Mouse (Mus musculus) 3134 (cell line): ENCODE measurements around the gene Ppef2.

ENCODE experiments used
- DNase-seq: peaks from one replicate; pipeline ENCODE4 v3.0.0-alpha.2; 2011; ENCODE audit warnings: low spot score; ENCODE audit not compliant: insufficient read length; ENCODE audit errors: extremely low read depth

Ppef2 gene

DNA sequence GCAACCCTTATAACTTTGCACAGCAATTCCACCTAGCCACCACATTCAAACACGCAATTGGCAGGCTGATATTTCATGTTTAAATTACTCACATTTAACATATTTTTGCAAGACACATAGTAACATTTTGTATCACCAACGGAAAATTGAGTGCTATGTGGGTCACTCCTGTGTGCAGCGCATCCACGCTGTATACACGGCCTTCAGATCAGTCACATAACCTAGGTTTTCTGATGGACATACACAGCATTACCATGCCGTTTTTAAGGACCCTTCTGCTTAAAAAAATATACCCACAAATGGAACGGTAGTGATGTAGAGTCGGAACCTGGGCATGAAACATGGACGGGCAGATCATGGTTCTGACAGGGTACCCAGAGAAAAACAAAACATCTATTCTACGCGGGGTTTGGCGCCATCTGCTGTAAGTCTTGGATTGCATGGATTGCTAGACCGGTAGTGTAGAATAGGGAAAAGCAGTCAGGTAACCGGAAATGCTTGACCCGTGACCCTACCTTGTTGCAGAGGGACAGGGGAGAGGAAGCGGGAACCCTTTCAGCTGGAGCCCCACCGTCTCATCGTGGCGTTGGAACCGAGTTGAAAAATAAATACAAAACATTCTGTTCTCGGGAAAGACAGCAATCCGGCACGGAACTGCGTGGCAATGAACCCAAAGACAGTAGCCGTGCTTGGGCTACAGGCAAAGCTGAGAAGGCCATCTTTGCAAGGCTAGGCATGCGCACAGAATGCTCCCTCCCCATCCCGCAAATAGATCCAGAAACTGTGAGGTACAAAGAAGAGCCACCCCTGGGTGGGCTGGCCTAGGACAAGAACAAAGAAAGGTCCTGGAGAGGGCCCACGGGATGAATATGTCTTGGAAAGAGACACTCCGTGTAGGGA, 16.5 kb downstream of the Ppef2 start:
- peak; percentile 26 for DNase-seq

- DNase-seq: no peak
Measured at GRCm38 (mm10) chr5:92234939-92235557, 21.0 kb downstream of the Ppef2 start.

GRCm38 (mm10) chr5:92233366-92233765, 22.7 kb downstream of the Ppef2 start:
- DNase-seq: no peak

DNA sequence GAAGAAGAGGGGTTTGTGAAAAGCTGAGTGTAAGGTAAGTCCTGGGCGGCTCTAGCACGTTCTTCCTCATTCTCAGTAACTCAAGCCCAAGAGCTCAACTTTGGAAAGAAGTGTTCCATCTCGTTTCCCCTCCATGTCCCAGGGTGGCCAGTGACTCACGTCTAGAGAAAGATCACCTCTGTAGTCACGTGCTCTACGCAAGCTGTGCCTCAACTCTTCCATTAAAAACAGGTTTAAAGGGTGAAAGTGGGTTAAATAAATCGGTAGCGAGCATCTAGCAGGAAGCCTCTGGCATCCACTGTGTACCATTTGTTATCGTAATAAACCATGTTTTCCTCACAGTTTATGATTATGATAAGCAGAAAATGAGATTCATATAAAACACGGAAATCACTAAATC, 24.2 kb downstream of the Ppef2 start:
- DNase-seq: no peak

DNA sequence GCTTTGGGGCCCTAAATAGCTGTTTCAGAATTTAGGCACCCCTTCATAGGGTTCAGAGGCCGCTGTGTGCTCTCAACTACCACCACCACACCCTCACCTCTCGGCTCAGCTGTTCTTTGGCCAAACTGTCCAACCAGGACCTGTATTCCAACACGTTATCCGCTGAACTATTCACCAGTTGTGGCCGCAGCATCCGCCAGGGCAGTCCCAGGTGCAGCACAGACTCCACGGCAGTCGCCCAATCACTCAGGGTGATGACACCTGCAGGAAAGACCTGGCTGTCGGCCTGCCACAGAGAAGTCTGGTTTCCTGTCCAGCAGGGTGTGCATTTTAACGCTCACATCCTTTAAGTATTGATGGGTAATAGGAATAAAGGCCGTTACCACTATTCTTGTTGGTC, 25.8 kb downstream of the Ppef2 start:
- no peak for DNase-seq

DNA sequence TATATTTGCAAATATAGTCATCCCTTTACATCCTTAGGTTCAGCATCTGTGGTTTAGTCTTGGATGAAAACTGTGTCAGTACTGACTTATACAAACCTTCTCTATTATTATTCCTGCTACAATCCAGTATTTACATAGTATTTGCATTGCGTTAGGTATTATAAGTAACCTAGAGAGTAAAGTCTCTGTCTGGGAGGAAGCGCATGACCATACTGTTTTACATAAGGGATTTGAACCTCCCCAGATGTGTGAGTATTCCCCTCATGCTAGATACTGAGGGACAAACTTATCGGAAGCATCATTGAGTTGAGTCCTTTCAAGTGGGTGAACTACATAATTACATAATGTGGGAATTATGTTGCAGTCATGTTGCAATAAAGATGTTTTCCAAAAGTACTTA, 26.6 kb downstream of the Ppef2 start:
- DNase-seq: no peak

DNA sequence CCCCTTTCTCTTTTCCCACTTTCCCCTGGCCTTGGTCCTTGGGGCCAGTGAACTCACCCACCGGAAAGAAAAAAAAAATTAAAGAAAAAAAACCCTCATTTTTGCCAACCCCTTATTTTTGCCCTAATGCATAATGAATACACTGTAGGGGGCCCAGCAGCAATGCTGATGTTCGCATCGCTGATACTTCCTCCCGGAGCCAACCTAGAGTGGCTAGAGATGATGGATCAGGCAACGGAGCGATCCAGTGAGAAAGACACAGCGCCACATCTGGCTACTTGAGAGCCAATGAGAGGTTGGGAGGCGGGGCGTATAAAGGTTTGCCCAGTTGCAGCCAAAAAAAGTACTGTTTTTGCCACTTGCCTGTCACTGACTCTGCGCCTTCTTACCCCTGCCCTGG, 27.3 kb downstream of the Ppef2 start:
- DNase-seq: no peak

DNA sequence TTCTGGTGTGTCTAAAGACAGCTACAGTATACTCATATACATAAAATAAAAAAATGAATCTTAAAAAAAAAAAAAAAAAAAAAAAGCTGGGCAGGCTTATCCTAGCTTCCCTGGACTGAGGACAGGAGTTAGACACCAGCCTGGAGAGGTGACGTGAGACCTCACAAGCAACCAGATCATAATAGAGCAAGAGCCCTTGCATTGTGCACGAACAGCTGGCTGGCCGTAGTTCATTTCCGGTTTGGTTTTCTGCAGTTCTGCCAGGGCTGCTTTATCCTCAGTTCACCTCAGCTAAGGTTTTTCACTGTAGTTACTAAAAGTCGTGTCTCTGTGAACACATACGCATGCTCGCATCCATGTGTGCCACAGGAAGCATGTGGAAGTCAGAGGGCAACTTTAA, 28.3 kb downstream of the Ppef2 start:
- no peak for DNase-seq

- DNase-seq: peak; percentile 71
Measured at GRCm38 (mm10) chr5:92220287-92220902, 35.7 kb downstream of the Ppef2 start.

- peak; percentile 53 for DNase-seq
Measured at GRCm38 (mm10) chr5:92219826-92220225, 36.3 kb downstream of the Ppef2 start.

- DNase-seq: no peak
Measured at GRCm38 (mm10) chr5:92218915-92219793, 36.9 kb downstream of the Ppef2 start.

GRCm38 (mm10) chr5:92215308-92215707, 40.8 kb downstream of the Ppef2 start, which contains the start of gene U90926:
Gene U90926 (minus strand): TSS chr5:92215408.
- DNase-seq: no peak

- no peak for DNase-seq
Measured at GRCm38 (mm10) chr5:92212231-92212630, 43.8 kb downstream of the Ppef2 start.

- no peak for DNase-seq
Measured at GRCm38 (mm10) chr5:92210205-92210604, 45.9 kb downstream of the Ppef2 start.

DNA sequence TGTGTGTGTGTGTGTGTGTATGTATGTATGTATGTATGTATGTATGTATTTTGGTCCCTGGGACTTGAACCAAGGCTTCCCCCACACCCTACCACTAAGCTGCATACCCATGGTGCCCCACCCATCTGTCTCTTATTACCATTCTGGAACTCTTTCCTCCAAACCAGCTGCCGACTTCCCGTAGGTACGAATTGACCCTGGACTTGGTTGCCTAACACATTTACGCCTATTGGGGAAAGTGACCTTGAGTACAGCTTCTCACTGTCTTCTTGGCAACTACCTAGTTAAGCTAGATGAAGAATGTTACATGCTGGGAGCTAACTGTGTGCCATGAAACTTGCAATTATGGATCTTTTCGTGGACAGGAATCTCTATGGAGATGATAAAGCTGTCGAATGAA, 50.0 kb downstream of the Ppef2 start:
- DNase-seq: no peak

DNA sequence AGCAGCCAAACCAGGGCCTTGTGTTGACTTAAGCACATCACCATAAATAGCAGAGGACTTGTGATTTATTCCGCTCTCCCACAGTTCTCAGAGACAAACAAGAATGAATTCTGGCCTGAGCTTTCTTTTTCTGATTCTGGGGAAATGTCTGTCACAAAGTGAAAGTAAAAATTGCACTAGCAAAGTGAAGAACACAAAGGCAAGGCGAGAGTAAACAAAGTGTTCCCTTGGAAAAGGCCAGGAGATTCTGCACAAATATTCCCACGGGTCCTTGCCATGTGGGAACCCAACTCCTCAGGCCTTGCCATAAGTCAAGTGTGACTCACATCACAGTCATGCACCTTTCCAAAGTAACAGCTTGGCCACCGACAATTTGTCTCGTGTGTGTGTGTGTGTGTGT, 50.4 kb downstream of the Ppef2 start:
- peak; percentile 34 for DNase-seq

- no peak for DNase-seq
Measured at GRCm38 (mm10) chr5:92205184-92205583, 50.9 kb downstream of the Ppef2 start.

DNA sequence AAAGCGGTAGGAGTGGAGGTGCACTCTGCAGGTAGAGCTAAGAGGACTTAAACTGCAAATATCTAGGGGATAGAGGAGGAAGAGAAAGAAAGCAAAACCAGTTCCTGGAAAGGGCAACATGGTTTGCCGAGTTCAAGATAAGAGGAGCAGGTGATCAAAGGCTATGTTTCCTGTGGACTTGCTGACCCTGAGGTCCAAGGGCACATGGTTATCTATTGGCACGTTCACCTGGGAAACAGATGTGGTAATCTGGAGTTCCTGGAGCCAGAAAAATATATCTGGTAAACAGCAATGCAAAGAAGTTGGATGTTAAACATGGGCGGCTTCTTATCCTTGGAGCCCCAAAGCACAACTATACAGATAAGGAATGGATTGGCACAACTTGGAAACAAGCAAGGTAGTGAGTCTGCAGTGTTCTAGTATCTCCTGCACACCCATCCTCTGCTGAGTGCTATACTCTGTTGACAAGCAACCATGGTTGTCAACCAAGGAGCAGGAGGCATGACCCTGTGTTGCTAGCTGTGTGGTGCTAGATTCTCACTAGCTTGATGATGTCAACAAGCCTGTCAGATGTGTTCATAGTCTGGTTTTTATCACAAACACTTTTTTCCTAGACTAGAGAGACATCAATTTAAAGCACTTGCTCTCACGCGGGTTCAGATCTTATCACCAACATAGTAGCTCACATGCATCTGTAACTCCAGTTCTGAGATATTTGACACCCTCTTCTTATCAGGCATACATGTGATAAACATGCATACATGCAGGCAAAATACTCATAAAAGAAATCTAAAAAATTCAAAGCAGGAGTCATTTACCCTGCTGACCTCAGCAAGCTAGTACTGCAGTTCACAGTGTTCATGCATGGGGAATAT, 51.7 kb downstream of the Ppef2 start:
- no peak for DNase-seq

DNA sequence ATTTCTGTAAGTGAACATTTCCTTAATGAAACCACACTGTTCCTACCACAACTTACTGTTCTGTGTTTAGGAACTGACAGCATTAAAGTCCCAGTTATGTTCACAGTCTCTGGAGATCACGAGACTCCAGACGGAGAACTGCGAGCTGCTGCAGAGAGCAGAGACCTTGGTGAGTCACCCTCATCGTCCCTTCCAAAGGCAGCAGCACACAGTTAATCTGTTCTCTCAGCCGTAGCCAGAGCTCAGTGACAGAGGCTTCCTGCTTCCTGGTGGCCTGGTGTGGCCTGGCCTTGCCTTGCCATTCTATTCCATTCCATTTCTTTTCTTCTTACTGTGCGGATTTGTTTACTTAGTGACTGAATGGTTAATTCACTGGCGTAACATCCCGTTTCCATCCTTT, 57.8 kb downstream of the Ppef2 start:
- DNase-seq: no peak
